ENCODE assay signal across 9 mouse cellular contexts in the genomic region with DNA sequence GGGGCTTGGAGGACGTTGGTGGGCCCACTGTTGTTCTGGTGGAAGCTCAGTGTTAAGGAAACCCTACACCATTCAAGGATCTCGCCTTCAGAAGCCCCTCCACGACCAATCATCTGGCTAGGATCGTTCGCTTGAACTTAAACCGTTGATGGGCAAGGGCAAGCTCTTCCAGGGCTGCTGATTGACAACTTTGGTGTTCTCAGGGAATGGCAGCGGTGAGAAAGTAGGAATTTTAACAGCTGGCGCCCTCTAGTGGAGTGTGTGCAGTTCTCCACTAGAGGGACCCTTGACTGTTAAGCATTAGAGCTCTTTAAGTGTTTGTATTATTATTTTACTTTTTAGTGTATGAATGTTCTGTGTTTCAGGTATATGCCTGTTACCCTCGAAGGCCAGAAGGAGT. TPM values are rescaled to one million over a fixed set of nuclear protein-coding genes. Genes with fewer than 3 reads are reported as not detected.
DNase-seq lines count a peak whose midpoint lies in the region; ATAC-seq and TF ChIP-seq lines count a peak whose summit lies in the region.
"Had no signal": no experiment of that assay in that cellular context is flagged by ENCODE, and none has a peak within 500 bp of the region (broad histone marks: within the 10 kb centered on the region; RNA-seq: fewer than 3 reads in every experiment).

No protein-coding gene starts in this region.

- no peak overlapping the region for H3K27ac ChIP-seq in bone marrow macrophage, adult 2 months (ENCODE audit: insufficient read depth, low read depth, low read length)
- H3K27ac ChIP-seq in forebrain, embryonic 14.5 days (ENCODE audit: low read depth, low read length) = no peak overlapping the region
- no peak overlapping the region for H3K27ac ChIP-seq in kidney, embryonic 14.5 days (ENCODE audit: low read depth, low read length)
- no peak overlapping the region for H3K27ac ChIP-seq in liver, postnatal 0 days (ENCODE audit: low read depth)

- H3K27me3 ChIP-seq in forebrain, embryonic 14.5 days (replicated peaks; ENCODE audit: control insufficient read depth, insufficient read depth, low read length) = no peaks in the 10 kb centered on the region
- no peaks in the 10 kb centered on the region for H3K27me3 ChIP-seq in kidney, embryonic 14.5 days (ENCODE audit: control insufficient read depth, insufficient read depth, low read length)
- H3K27me3 ChIP-seq in liver, postnatal 0 days (ENCODE audit: insufficient read depth, low read length) = no peaks in the 10 kb centered on the region

- no peaks in the 10 kb centered on the region for H3K36me3 ChIP-seq in forebrain, embryonic 14.5 days (ENCODE audit: control insufficient read depth, insufficient read depth, low read length)
- H3K36me3 ChIP-seq in kidney, embryonic 14.5 days (ENCODE audit: control insufficient read depth, insufficient read depth, low read length) = no peaks in the 10 kb centered on the region
- H3K36me3 ChIP-seq in liver, postnatal 0 days (replicated peaks; ENCODE audit: insufficient read depth, low read length) = no peaks in the 10 kb centered on the region

- no peak for TF ChIP-seq POLR2A in bone marrow macrophage, adult 2 months (IDR thresholded peaks at IDR 0.05; ENCODE audit: borderline replicate concordance, low read depth, low read length)

- no peak overlapping the region for H3K9ac ChIP-seq in forebrain, embryonic 14.5 days (ENCODE audit: low read length)
- no peak overlapping the region for H3K9ac ChIP-seq in kidney, embryonic 14.5 days (ENCODE audit: low read depth, low read length)
- no peak overlapping the region for H3K9ac ChIP-seq in liver, postnatal 0 days (replicated peaks)

- peak; percentile 54 to 63 for DNase-seq in adrenal gland, adult 18-20 months (ENCODE audit: low spot score in 2 of 2)
- no peak for DNase-seq in adrenal gland, adult 8-10 months
- DNase-seq in 416B (ENCODE audit: low read depth) = peak; percentile 72
- DNase-seq in forebrain, embryonic 14.5 days (ENCODE audit: low spot score) = peak; percentile 83
- peak; percentile 72 for DNase-seq in liver, postnatal 0 days
- peak; percentile 48 for DNase-seq in retina, adult 2 months (ENCODE audit: low read depth, low spot score)

- H3K9me3 ChIP-seq in forebrain, embryonic 14.5 days (replicated peaks; ENCODE audit: control insufficient read depth, low read length) = no peaks in the 10 kb centered on the region
- H3K9me3 ChIP-seq in kidney, embryonic 14.5 days (ENCODE audit: control insufficient read depth, low read length) = no peaks in the 10 kb centered on the region
- H3K9me3 ChIP-seq in liver, postnatal 0 days (ENCODE audit: low read length) = no peaks in the 10 kb centered on the region

- peak; percentile 71 for TF ChIP-seq CTCF in bone marrow macrophage, adult 2 months (IDR thresholded peaks at IDR 0.05; ENCODE audit: low read depth, low read length)
- TF ChIP-seq CTCF in liver, postnatal 0 days (IDR thresholded peaks at IDR 0.05; ENCODE audit: low read depth) = peak; percentile 90

- H3K4me2 ChIP-seq in forebrain, embryonic 14.5 days (ENCODE audit: low read length) = no peak overlapping the region
- no peak overlapping the region for H3K4me2 ChIP-seq in kidney, embryonic 14.5 days (replicated peaks; ENCODE audit: low read depth, low read length)
- no peak overlapping the region for H3K4me2 ChIP-seq in liver, postnatal 0 days (ENCODE audit: low read depth, low read length)

- peaks cover 6% of the 10 kb centered on the region; the same call in 1 of the 2 replicates for H3K4me1 ChIP-seq in bone marrow macrophage, adult 2 months (ENCODE audit: control insufficient read depth, insufficient read depth, low read length)
- H3K4me1 ChIP-seq in forebrain, embryonic 14.5 days (ENCODE audit: control insufficient read depth, insufficient read depth, low read length) = no peaks in the 10 kb centered on the region; the same call in 1 of the 2 replicates
- no peaks in the 10 kb centered on the region for H3K4me1 ChIP-seq in kidney, embryonic 14.5 days (ENCODE audit: control insufficient read depth, insufficient read depth, low read length)
- no peaks in the 10 kb centered on the region for H3K4me1 ChIP-seq in liver, postnatal 0 days (ENCODE audit: insufficient read depth)

- H3K4me3 ChIP-seq in bone marrow macrophage, adult 2 months (ENCODE audit: insufficient read depth, low read length) = no peak overlapping the region
- H3K4me3 ChIP-seq in forebrain, embryonic 14.5 days (ENCODE audit: low read depth, low read length) = no peak overlapping the region
- H3K4me3 ChIP-seq in kidney, embryonic 14.5 days (ENCODE audit: low read length) = no peak overlapping the region
- H3K4me3 ChIP-seq in liver, postnatal 0 days (ENCODE audit: low read depth, low read length) = no peak overlapping the region

- no peak for TF ChIP-seq EP300 in liver, postnatal 0 days (IDR thresholded peaks at IDR 0.05; ENCODE audit: low read depth)

- peak; percentile 65; the same call in 1 of the 2 replicates for ATAC-seq in forebrain, embryonic 14.5 days
- ATAC-seq in kidney, embryonic 14.5 days (ENCODE audit: low FRiP score, low TSS enrichment) = peak; percentile 44; the same call in 1 of the 2 replicates
- no peak for ATAC-seq in liver, postnatal 0 days

- 17% methylated on average over 9 of the region's 9 CpGs for WGBS in forebrain, embryonic 14.5 days
- 15% methylated on average over 9 of the region's 9 CpGs for WGBS in kidney, embryonic 14.5 days
- 16% methylated on average over 9 of the region's 9 CpGs for WGBS in liver, postnatal 0 days (ENCODE audit: insufficient replicate concordance)

RNA-seq across cellular contexts. Expression of gene Pold2, which starts 8.1 kb away (rescaled TPM):
- 10 to 100 TPM; 34.1 to 44.6 TPM for total RNA-seq in adrenal gland, adult 18-20 months (2021)
- 10 to 100 TPM; 39.6 to 67.0 (median 51.5) TPM for total RNA-seq in adrenal gland, adult 8-10 months (2022)
- 13.5 and 13.8 TPM in 2 replicates for polyA plus RNA-seq in bone marrow macrophage, adult 2 months (2012; ENCODE audit: insufficient read depth, insufficient read length, missing spikeins)
- polyA plus RNA-seq in forebrain, embryonic 14.5 days (2014; fragmentation: Nextera tagmentation; extraction: Ambion mirVana) = 65.0 and 73.0 TPM in 2 replicates
- polyA plus RNA-seq in kidney, embryonic 14.5 days (2014; fragmentation: Nextera tagmentation; extraction: Ambion mirVana) = 116 and 128 TPM in 2 replicates
- polyA plus RNA-seq in liver, postnatal 0 days (2015; fragmentation: Nextera tagmentation; extraction: Ambion mirVana) = 24.0 and 27.0 TPM in 2 replicates

RNA-seq across cellular contexts. Expression of gene Myl7, which starts 12.4 kb away (rescaled TPM):
- total RNA-seq in adrenal gland, adult 18-20 months (2021) = not detected
- total RNA-seq in adrenal gland, adult 8-10 months (2022) = under 1 TPM in 1 of 4 experiments, not detected in 3; 0.73 TPM
- not detected in 2 replicates for polyA plus RNA-seq in bone marrow macrophage, adult 2 months (2012; ENCODE audit: insufficient read depth, insufficient read length, missing spikeins)
- not detected in 2 replicates for polyA plus RNA-seq in forebrain, embryonic 14.5 days (2014; fragmentation: Nextera tagmentation; extraction: Ambion mirVana)
- 1.5 and 2.4 TPM in 2 replicates for polyA plus RNA-seq in kidney, embryonic 14.5 days (2014; fragmentation: Nextera tagmentation; extraction: Ambion mirVana)
- polyA plus RNA-seq in liver, postnatal 0 days (2015; fragmentation: Nextera tagmentation; extraction: Ambion mirVana) = 2.4 and 2.6 TPM in 2 replicates
- total RNA-seq: layer of hippocampus, postnatal 25 days had no signal

RNA-seq across cellular contexts. Expression of gene Aebp1, which starts 24.4 kb away (rescaled TPM):
- 100 to 1,000 TPM; 245 to 387 TPM for total RNA-seq in adrenal gland, adult 18-20 months (2021)
- total RNA-seq in adrenal gland, adult 8-10 months (2022) = 100 to 1,000 TPM; 443 to 768 (median 514) TPM
- 2.8 and 4.8 TPM in 2 replicates for polyA plus RNA-seq in bone marrow macrophage, adult 2 months (2012; ENCODE audit: insufficient read depth, insufficient read length, missing spikeins)
- 6.8 and 13.0 TPM in 2 replicates for polyA plus RNA-seq in forebrain, embryonic 14.5 days (2014; fragmentation: Nextera tagmentation; extraction: Ambion mirVana)
- polyA plus RNA-seq in kidney, embryonic 14.5 days (2014; fragmentation: Nextera tagmentation; extraction: Ambion mirVana) = 16.7 and 30.7 TPM in 2 replicates
- 2.9 and 3.1 TPM in 2 replicates for polyA plus RNA-seq in liver, postnatal 0 days (2015; fragmentation: Nextera tagmentation; extraction: Ambion mirVana)

RNA-seq across cellular contexts. Expression of gene Polm, which starts 48.4 kb away (rescaled TPM):
- 1 to 10 TPM; 4.9 to 5.3 TPM for total RNA-seq in adrenal gland, adult 18-20 months (2021)
- 10 to 100 TPM in 2 of 4 experiments, 1 to 10 TPM in 2; 8.0 to 14.7 (median 11.5) TPM for total RNA-seq in adrenal gland, adult 8-10 months (2022)
- 11.4 and 14.4 TPM in 2 replicates for polyA plus RNA-seq in bone marrow macrophage, adult 2 months (2012; ENCODE audit: insufficient read depth, insufficient read length, missing spikeins)
- 3.9 and 5.3 TPM in 2 replicates for polyA plus RNA-seq in forebrain, embryonic 14.5 days (2014; fragmentation: Nextera tagmentation; extraction: Ambion mirVana)
- polyA plus RNA-seq in kidney, embryonic 14.5 days (2014; fragmentation: Nextera tagmentation; extraction: Ambion mirVana) = 6.6 and 9.1 TPM in 2 replicates
- polyA plus RNA-seq in liver, postnatal 0 days (2015; fragmentation: Nextera tagmentation; extraction: Ambion mirVana) = 2.1 and 2.3 TPM in 2 replicates
